Mouse (Mus musculus) MEL (cell line): Measurements from ENCODE around the gene Tent4a. TPM values are rescaled to one million over a fixed set of nuclear protein-coding genes. Genes with fewer than 3 reads are reported as not detected.

Source experiments
- DNase-seq: peaks from one replicate; pipeline ENCODE4 v3.0.0; 2011; ENCODE audit warnings: low read depth, low spot score
- H3K27ac ChIP-seq: 2 replicates; pipeline ENCODE4 v1.5.1; 2012; ENCODE audit warnings: low read depth, mild to moderate bottlenecking, control low read depth, low read length, moderate library complexity; ENCODE audit not compliant: control insufficient read depth
- H3K27me3 ChIP-seq, 2 experiments: fragments of 150-350 bp in 1 of 2; sonication (generic) in 1 of 2; 2 replicates each; pipeline ENCODE4 v1.6.1; 2012; ENCODE audit warnings: low read length in 2 of 2, mild to moderate bottlenecking in 2 of 2, improper control_type of control experiment in 1 of 2, moderate library complexity in 1 of 2; ENCODE audit not compliant: insufficient read depth in 2 of 2, control insufficient read depth in 1 of 2
- H3K36me3 ChIP-seq, 2 experiments: 2 replicates each; pipeline ENCODE4 v1.6.1; 2012 to 2014; ENCODE audit warnings: low read length in 2 of 2, improper control_type of control experiment in 1 of 2, inconsistent platforms in 1 of 2, mild to moderate bottlenecking in 1 of 2; ENCODE audit not compliant: insufficient read depth in 2 of 2, control insufficient read depth in 1 of 2
- H3K4me1 ChIP-seq, 2 experiments: fragments of 150-350 bp in 1 of 2; sonication (generic) in 1 of 2; 2 replicates each; pipeline ENCODE4 v1.6.1; 2012; ENCODE audit warnings: low read length in 2 of 2, improper control_type of control experiment in 1 of 2, mild to moderate bottlenecking in 1 of 2; ENCODE audit not compliant: insufficient read depth in 2 of 2, control insufficient read depth in 1 of 2
- H3K4me3 ChIP-seq, 2 experiments: fragments of 150-350 bp in 1 of 2; sonication (generic) in 1 of 2; 2 replicates each; pipeline ENCODE4 v1.5.1; 2012; ENCODE audit warnings: low read depth in 2 of 2, low read length in 2 of 2, mild to moderate bottlenecking in 2 of 2, moderate library complexity in 2 of 2, control low read depth in 1 of 2, improper control_type of control experiment in 1 of 2; ENCODE audit not compliant: control insufficient read depth in 1 of 2, insufficient read depth in 1 of 2
- H3K79me2 ChIP-seq: 2 replicates; pipeline ENCODE4 v1.6.1; 2012; ENCODE audit warnings: mild to moderate bottlenecking, low read length, moderate library complexity; ENCODE audit not compliant: control insufficient read depth, poor library complexity, insufficient read depth
- H3K9ac ChIP-seq: 2 replicates; pipeline ENCODE4 v1.6.1; 2012; ENCODE audit warnings: low read depth, mild to moderate bottlenecking, control low read depth, low read length, moderate library complexity; ENCODE audit not compliant: control insufficient read depth, poor library complexity, severe bottlenecking
- H3K9me3 ChIP-seq: fragments of 150-350 bp; sonication (generic); replicated peaks from 2 replicates; pipeline ENCODE4 v1.6.1; 2012; ENCODE audit warnings: mild to moderate bottlenecking, low read length, improper control_type of control experiment, moderate library complexity; ENCODE audit not compliant: insufficient read depth
- BHLHE40 ChIP-seq: IDR thresholded peaks from 2 replicates; pipeline ENCODE4 v1.6.1; 2012; ENCODE audit warnings: low read depth, mild to moderate bottlenecking, inconsistent platforms, low read length, improper control_type of control experiment, borderline replicate concordance
- CHD1 ChIP-seq: IDR thresholded peaks from 2 replicates; pipeline ENCODE4 v1.6.1; 2012; ENCODE audit warnings: low read depth, mild to moderate bottlenecking, inconsistent platforms, low read length, improper control_type of control experiment
- ELF1 ChIP-seq: IDR thresholded peaks from 2 replicates; pipeline ENCODE4 v1.6.1; 2014; ENCODE audit warnings: low read depth, mild to moderate bottlenecking, inconsistent platforms, low read length, improper control_type of control experiment, moderate library complexity
- EP300 ChIP-seq, 2 experiments: IDR thresholded peaks; 2 replicates each; pipeline ENCODE4 v1.6.1; 2011; ENCODE audit warnings: improper control_type of control experiment in 2 of 2, low read length in 2 of 2, low read depth in 1 of 2, mild to moderate bottlenecking in 1 of 2
- ETS1 ChIP-seq: IDR thresholded peaks from 2 replicates; pipeline ENCODE4 v1.6.1; 2012; ENCODE audit warnings: low read depth, mild to moderate bottlenecking, inconsistent platforms, low read length, improper control_type of control experiment, moderate library complexity
- GATA1 ChIP-seq: IDR thresholded peaks from 2 replicates; pipeline ENCODE4 v1.6.1; 2011; ENCODE audit warnings: low read depth, low read length, improper control_type of control experiment
- JUND ChIP-seq: IDR thresholded peaks from 2 replicates; pipeline ENCODE4 v1.6.1; 2011; ENCODE audit warnings: low read depth, mild to moderate bottlenecking, improper control_type of control experiment, low read length
- MAFK ChIP-seq: IDR thresholded peaks from 2 replicates; pipeline ENCODE4 v1.6.1; 2011; ENCODE audit warnings: low read depth, mild to moderate bottlenecking, low read length, improper control_type of control experiment, borderline replicate concordance
- MAZ ChIP-seq: IDR thresholded peaks from 2 replicates; pipeline ENCODE4 v1.6.1; 2012; ENCODE audit warnings: low read depth, mild to moderate bottlenecking, inconsistent platforms, low read length, improper control_type of control experiment
- MEF2A ChIP-seq: IDR thresholded peaks from 2 replicates; pipeline ENCODE4 v1.6.1; 2014; ENCODE audit warnings: low read depth, mild to moderate bottlenecking, inconsistent platforms, low read length, improper control_type of control experiment; ENCODE audit not compliant: poor library complexity, insufficient replicate concordance, severe bottlenecking; ENCODE audit errors: extremely low read depth
- MYC ChIP-seq: IDR thresholded peaks from 2 replicates; pipeline ENCODE4 v1.6.1; 2011; ENCODE audit warnings: low read depth, mild to moderate bottlenecking, low read length, improper control_type of control experiment, moderate library complexity
- NELFE ChIP-seq: IDR thresholded peaks from 2 replicates; pipeline ENCODE4 v1.6.1; 2011; ENCODE audit warnings: low read depth, low read length, improper control_type of control experiment
- POLR2A ChIP-seq, 2 experiments: IDR thresholded peaks; 2 replicates each; pipeline ENCODE4 v1.6.1; 2011 to 2012; ENCODE audit warnings: low read length in 2 of 2, mild to moderate bottlenecking in 2 of 2, control low read depth in 1 of 2, improper control_type of control experiment in 1 of 2, low read depth in 1 of 2, moderate library complexity in 1 of 2; ENCODE audit not compliant: control insufficient read depth in 1 of 2, insufficient read depth in 1 of 2, poor library complexity in 1 of 2
- POLR2AphosphoS2 ChIP-seq: IDR thresholded peaks from 2 replicates; pipeline ENCODE4 v1.6.1; 2011; ENCODE audit warnings: low read length, improper control_type of control experiment
- POLR2AphosphoS5 ChIP-seq: IDR thresholded peaks from 2 replicates; pipeline ENCODE4 v1.6.1; 2012; ENCODE audit warnings: low read depth, borderline replicate concordance, mild to moderate bottlenecking, inconsistent platforms, low read length, moderate library complexity, mixed read lengths
- SIN3A ChIP-seq: IDR thresholded peaks from 2 replicates; pipeline ENCODE4 v1.6.1; 2012; ENCODE audit warnings: low read length, improper control_type of control experiment, inconsistent platforms
- SMC3 ChIP-seq: IDR thresholded peaks from 2 replicates; pipeline ENCODE4 v1.6.1; 2011; ENCODE audit warnings: low read depth, low read length, improper control_type of control experiment
- TAL1 ChIP-seq: IDR thresholded peaks from 2 replicates; pipeline ENCODE4 v1.6.1; 2012; ENCODE audit warnings: mild to moderate bottlenecking, inconsistent platforms, low read length, moderate library complexity, mixed read lengths
- TBP ChIP-seq: IDR thresholded peaks from 2 replicates; pipeline ENCODE4 v1.8.0; 2011; ENCODE audit warnings: low read depth, low read length, improper control_type of control experiment
- UBTF ChIP-seq: IDR thresholded peaks from 2 replicates; pipeline ENCODE4 v1.6.1; 2012; ENCODE audit warnings: low read depth, mild to moderate bottlenecking, inconsistent platforms, low read length, improper control_type of control experiment, moderate library complexity, borderline replicate concordance; ENCODE audit not compliant: insufficient read depth
- USF2 ChIP-seq, 2 experiments: IDR thresholded peaks; 2 replicates each; pipeline ENCODE4 v1.6.1; 2011 to 2012; ENCODE audit warnings: improper control_type of control experiment in 2 of 2, low read length in 2 of 2, borderline replicate concordance in 1 of 2, inconsistent platforms in 1 of 2, low read depth in 1 of 2, mild to moderate bottlenecking in 1 of 2; ENCODE audit not compliant: insufficient read depth in 1 of 2
- ZC3H11A ChIP-seq: IDR thresholded peaks from 2 replicates; pipeline ENCODE4 v1.6.1; 2012; ENCODE audit warnings: low read depth, mild to moderate bottlenecking, inconsistent platforms, low read length, improper control_type of control experiment
- polyA plus RNA-seq, 2 experiments: library from polyadenylated mRNA; stranded (reverse) in 1 of 2; unstranded in 1 of 2; fragments of >175 nt in 1 of 2; fragments of >200 nt in 1 of 2; gene quantifications; 2 replicates each; pipeline versions ENCODE4 v1.2.1 to v1.2.4; 2012; ENCODE audit warnings: low replicate concordance in 2 of 2, low read depth in 1 of 2; ENCODE audit not compliant: insufficient read length in 2 of 2, insufficient read depth in 1 of 2, missing spikeins in 1 of 2
- total RNA-seq: library from RNA; depleted of rRNA; stranded (reverse); fragments of 300-350 nt; gene quantifications from 2 replicates; pipeline ENCODE4 v1.2.3, GENCODE M21; 2012

Tent4a gene
- total and polyA plus RNA-seq, 3 experiments, result 12.2 to 18.4 TPM; not detected in 1

DNA sequence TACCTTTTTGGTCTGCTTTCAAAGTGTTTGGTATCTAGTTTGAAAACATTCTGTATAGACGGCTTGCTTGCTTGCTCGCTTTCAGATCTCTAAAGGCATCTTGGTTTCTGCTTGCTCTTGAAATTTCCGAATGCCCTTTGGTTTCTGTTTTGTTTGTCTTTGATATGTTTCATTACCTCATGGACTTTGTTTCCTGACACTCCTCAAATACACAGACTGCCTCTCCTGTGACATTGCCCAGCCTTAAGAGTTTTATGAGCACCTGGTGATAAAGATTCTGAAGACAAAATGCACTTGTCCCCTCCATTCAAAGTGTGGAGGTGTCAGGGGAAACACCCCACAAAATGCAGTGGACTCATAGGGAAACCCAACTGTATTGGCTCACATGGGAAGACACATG, 29.5 kb upstream of the Tent4a start:
- peaks cover 0 to 16% of the 10 kb centered on the region in 2 experiments; a peak in 2 of 4 replicates for H3K36me3 ChIP-seq
- DNase-seq, result no peak

DNA sequence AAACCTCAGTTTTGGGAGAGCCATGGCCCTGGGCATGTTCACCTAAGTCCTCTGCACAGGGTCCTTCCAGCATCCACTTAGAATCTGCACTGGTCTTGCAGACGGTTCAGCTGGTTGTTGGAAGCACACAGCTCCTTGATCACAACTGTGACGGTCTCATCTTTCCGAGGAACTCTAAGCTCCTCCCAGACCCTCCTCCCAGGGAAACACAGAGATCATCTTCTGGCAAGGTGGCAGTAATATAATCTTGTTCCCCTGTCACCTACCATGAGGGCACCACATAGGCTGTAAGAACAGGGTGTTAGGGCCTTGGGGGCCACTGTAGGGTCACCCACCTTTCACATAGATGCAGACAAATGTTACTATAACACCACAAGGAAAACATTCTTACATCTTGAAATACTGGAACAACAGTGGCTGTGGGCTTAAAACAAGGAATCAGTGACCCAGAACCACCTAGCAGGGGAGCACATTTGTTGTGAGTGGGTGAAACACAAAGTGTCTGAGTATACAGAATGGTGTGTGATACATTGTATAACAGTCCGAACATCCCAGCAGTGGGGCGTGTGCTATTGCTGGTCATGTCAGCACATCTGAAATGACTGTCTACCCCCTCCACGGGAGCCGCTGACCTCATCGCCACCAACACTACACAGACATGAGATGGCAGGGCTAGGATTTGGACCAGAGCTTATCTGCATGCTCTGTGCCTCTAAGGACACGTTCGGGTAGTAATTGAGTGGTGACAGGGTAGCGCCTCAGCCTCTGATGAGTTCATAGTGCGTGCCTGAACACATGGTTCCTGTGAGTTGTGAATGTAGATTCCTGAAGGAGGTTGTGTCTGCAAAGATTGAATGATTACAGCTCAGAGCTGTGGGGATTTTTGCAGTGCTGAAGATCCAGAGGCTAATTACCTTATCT, 28.5 kb upstream of the Tent4a start:
- Histone ChIP-seq H3K27ac (no peak overlapping the region), H3K4me3 (no peak overlapping the region), H3K9me3 (no peaks in the 10 kb centered on the region), H3K79me2 (no peaks in the 10 kb centered on the region), H3K9ac (no peak overlapping the region), H3K27me3 (no peaks in the 10 kb centered on the region), H3K36me3 (peaks cover 0 to 16% of the 10 kb centered on the region in 2 experiments; a peak in 2 of 4 replicates), H3K4me1 (peaks cover 5 to 28% of the 10 kb centered on the region in 2 experiments; a peak in 3 of 4 replicates)
- no peak for TF ChIP-seq SIN3A
- no peak for TF ChIP-seq MAFK
- TF ChIP-seq POLR2AphosphoS5, result no peak
- TF ChIP-seq SMC3, result no peak
- no peak for TF ChIP-seq GATA1
- TF ChIP-seq ELF1, result no peak
- TF ChIP-seq NELFE, result no peak
- TF ChIP-seq POLR2AphosphoS2, result no peak
- TF ChIP-seq ZC3H11A, result no peak
- TF ChIP-seq MYC, result no peak
- TF ChIP-seq TBP, result no peak
- no peak for TF ChIP-seq MAZ
- no peak for TF ChIP-seq TAL1
- no peak for TF ChIP-seq ETS1
- TF ChIP-seq POLR2A (IDR thresholded peaks at IDR 0.05; ENCODE audit: control insufficient read depth in 1 of 2, insufficient read depth in 1 of 2, low read depth in 1 of 2, low read length in 2 of 2, poor library complexity in 1 of 2), result no peak
- TF ChIP-seq JUND, result no peak
- no peak for TF ChIP-seq CHD1
- TF ChIP-seq BHLHE40, result no peak
- no peak for DNase-seq

More for the DNA sequence above, 29.5 kb upstream of the Tent4a start:
- Histone ChIP-seq H3K27me3 (no peaks in the 10 kb centered on the region), H3K27ac (no peak overlapping the region), H3K4me1 (peaks cover 5 to 28% of the 10 kb centered on the region in 2 experiments; a peak in 3 of 4 replicates), H3K9me3 (no peaks in the 10 kb centered on the region), H3K9ac (no peak overlapping the region)
- TF ChIP-seq ETS1, result no peak
- TF ChIP-seq EP300 (IDR thresholded peaks at IDR 0.05; ENCODE audit: low read depth in 1 of 2, low read length in 2 of 2), result no peak
- no peak for TF ChIP-seq UBTF
- no peak for TF ChIP-seq GATA1
- no peak for TF ChIP-seq MEF2A
- no peak for TF ChIP-seq USF2 (IDR thresholded peaks at IDR 0.05; ENCODE audit: borderline replicate concordance in 1 of 2, insufficient read depth in 1 of 2, low read depth in 1 of 2, low read length in 2 of 2)
- TF ChIP-seq, all 39 proteins: peak for 0
- no peak overlapping the region for H3K4me3 ChIP-seq
- no peaks in the 10 kb centered on the region for H3K79me2 ChIP-seq
